Mouse (Mus musculus) erythroblast, embryonic 14.5 days (primary cell): ENCODE data around the gene Plpp3.

ENCODE experiments used
- GATA1 ChIP-seq: IDR thresholded peaks from 2 replicates; pipeline ENCODE4 v1.6.1; 2012; ENCODE audit warnings: low read length, inconsistent platforms, mixed read lengths
- TAL1 ChIP-seq: IDR thresholded peaks from 3 replicates; pipeline ENCODE4 v1.6.1; 2012; ENCODE audit warnings: low read length, inconsistent platforms, mixed read lengths

- TF ChIP-seq GATA1 (no peak), TAL1 (no peak)
These were observed 73.0 kb downstream of the Plpp3 start for GRCm38 (mm10) chr4:105230127-105230526.
